Mouse (Mus musculus) gastrocnemius, postnatal 10 days (tissue): ENCODE results near the gene Ntm. TPM values are rescaled to one million over a fixed set of nuclear protein-coding genes. Genes with fewer than 3 reads are reported as not detected.

Experiments
- DNase-seq: peaks from one replicate; pipeline ENCODE4 v3.0.0; 2021; ENCODE audit warnings: mixed read lengths
- total RNA-seq, 2 experiments: library from RNA; stranded (reverse); gene quantifications; 2 replicates each; pipeline ENCODE4 v1.2.3; 2021

The Ntm gene
- total RNA-seq, 2 experiments from 2014 or later = 4.7 to 5.4 TPM

GRCm38 (mm10) chr9:29409216-29409907 is 553.6 kb downstream of the Ntm start:
- peak; percentile 61 for DNase-seq

- peak; percentile 28 for DNase-seq
Measured at GRCm38 (mm10) chr9:29407954-29408353, 555.0 kb downstream of the Ntm start.

GRCm38 (mm10) chr9:29406973-29407372 is 556.0 kb downstream of the Ntm start:
- DNase-seq = no peak

- no peak for DNase-seq
Measured at GRCm38 (mm10) chr9:29406046-29406445, 556.9 kb downstream of the Ntm start.

- no peak for DNase-seq
Measured at GRCm38 (mm10) chr9:29400151-29400550, 562.8 kb downstream of the Ntm start.

GRCm38 (mm10) chr9:29396101-29396500 is 566.8 kb downstream of the Ntm start:
- DNase-seq = no peak

- no peak for DNase-seq
Measured at GRCm38 (mm10) chr9:29393136-29393535, 569.8 kb downstream of the Ntm start.

- DNase-seq = no peak
Measured at GRCm38 (mm10) chr9:29390796-29391517, 572.0 kb downstream of the Ntm start.

- DNase-seq = no peak
Measured at GRCm38 (mm10) chr9:29389224-29389623, 573.7 kb downstream of the Ntm start.

GRCm38 (mm10) chr9:29387136-29387535 is 575.8 kb downstream of the Ntm start:
- no peak for DNase-seq

GRCm38 (mm10) chr9:29377172-29378002 is 585.6 kb downstream of the Ntm start:
- DNase-seq = no peak

- DNase-seq = no peak
Measured at GRCm38 (mm10) chr9:29371341-29371740, 591.6 kb downstream of the Ntm start.

- DNase-seq = no peak
Measured at GRCm38 (mm10) chr9:29369621-29370020, 593.3 kb downstream of the Ntm start.

GRCm38 (mm10) chr9:29368291-29368690 is 594.6 kb downstream of the Ntm start:
- DNase-seq = no peak

GRCm38 (mm10) chr9:29357796-29358195 is 605.1 kb downstream of the Ntm start:
- DNase-seq = no peak

GRCm38 (mm10) chr9:29342303-29342702 is 620.6 kb downstream of the Ntm start:
- DNase-seq = no peak

- no peak for DNase-seq
Measured at GRCm38 (mm10) chr9:29341292-29341691, 621.6 kb downstream of the Ntm start.

GRCm38 (mm10) chr9:29335671-29336070 is 627.3 kb downstream of the Ntm start:
- no peak for DNase-seq

- no peak for DNase-seq
Measured at GRCm38 (mm10) chr9:29332296-29333090, 630.4 kb downstream of the Ntm start.

- DNase-seq = no peak
Measured at GRCm38 (mm10) chr9:29330486-29330885, 632.5 kb downstream of the Ntm start.

GRCm38 (mm10) chr9:29326283-29326682 is 636.7 kb downstream of the Ntm start:
- DNase-seq = no peak

- no peak for DNase-seq
Measured at GRCm38 (mm10) chr9:29325137-29325536, 637.8 kb downstream of the Ntm start.
